Mouse (Mus musculus): Measurements from ENCODE around the gene Acot8. TPM values are rescaled to one million over a fixed set of nuclear protein-coding genes. Genes with fewer than 3 reads are reported as not detected.

Acot8 gene
- polyA plus RNA-seq, 1 experiment from 2014 or later = 20.3 TPM

DNA sequence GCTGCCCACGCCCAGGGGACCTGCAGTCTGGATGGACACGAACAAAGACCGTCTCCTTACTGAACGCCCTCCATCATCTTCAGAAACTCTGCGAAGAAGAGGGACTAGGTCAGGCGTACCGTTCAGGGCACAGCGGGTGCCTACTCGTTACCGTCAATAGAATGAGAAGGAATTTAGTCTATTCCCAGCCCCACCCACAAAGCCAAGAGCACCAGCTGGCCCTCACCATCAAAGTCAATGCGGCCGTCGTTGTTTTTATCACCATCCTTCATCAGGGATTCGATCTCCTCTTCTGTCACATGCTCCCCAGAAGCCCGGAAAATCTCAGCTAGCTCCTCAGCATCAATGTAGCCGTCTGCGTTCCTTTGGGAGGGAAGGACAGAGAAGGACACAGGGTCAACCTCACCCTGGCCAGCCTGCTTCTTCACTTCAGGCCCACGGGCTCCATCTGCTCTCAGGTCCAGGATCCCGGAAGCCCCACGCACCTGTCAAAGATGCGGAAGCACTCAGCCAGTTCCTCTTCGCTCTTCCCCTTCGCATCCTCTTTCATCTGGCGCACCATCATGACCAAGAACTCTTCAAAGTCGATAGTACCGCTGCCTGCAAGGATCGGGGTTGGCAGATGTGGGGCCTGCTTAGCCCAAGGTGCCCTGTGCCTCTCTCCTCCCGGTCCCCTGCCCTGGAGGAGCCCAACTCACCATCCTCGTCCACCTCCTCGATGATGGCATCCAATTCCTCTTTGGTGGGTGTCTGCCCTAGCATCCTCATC is 27.3 kb downstream of the Acot8 start:
- Histone ChIP-seq H3K4me2 (no peak overlapping the region), H3K36me3 (no peaks in the 10 kb centered on the region), H3K27me3 (no peaks in the 10 kb centered on the region), H3K9me3 (no peaks in the 10 kb centered on the region), H3K4me1 (replicated peaks) (no peaks in the 10 kb centered on the region), H3K27ac (replicated peaks) (no peak overlapping the region), H3K4me3 (no peak overlapping the region), H3K9ac (no peak overlapping the region)
- WGBS = 84% methylated on average over 30 of the region's 30 CpGs
- no peak for ATAC-seq (ENCODE audit: low read depth)

- H3K4me1 ChIP-seq (replicated peaks) = peaks cover 5% of the 10 kb centered on the region
- no peak overlapping the region for H3K9ac ChIP-seq
- no peak overlapping the region for H3K4me3 ChIP-seq
- no peaks in the 10 kb centered on the region for H3K27me3 ChIP-seq
- no peak overlapping the region for H3K4me2 ChIP-seq
- no peaks in the 10 kb centered on the region for H3K36me3 ChIP-seq
- ATAC-seq (ENCODE audit: low read depth) = no peak
- WGBS = 63% methylated on average over 17 of the region's 17 CpGs
- no peak overlapping the region for H3K27ac ChIP-seq (replicated peaks)
- no peaks in the 10 kb centered on the region for H3K9me3 ChIP-seq
Observed at GRCm38 (mm10) chr2:164776801-164777200, 27.9 kb downstream of the Acot8 start.

GRCm38 (mm10) chr2:164776130-164776529 is 28.6 kb downstream of the Acot8 start:
- no peak for ATAC-seq (ENCODE audit: low read depth)
- Histone ChIP-seq H3K36me3 (no peaks in the 10 kb centered on the region), H3K4me2 (no peak overlapping the region), H3K27me3 (no peaks in the 10 kb centered on the region), H3K27ac (replicated peaks) (no peak overlapping the region), H3K4me1 (replicated peaks) (peaks cover 12% of the 10 kb centered on the region), H3K9me3 (no peaks in the 10 kb centered on the region), H3K4me3 (no peak overlapping the region), H3K9ac (no peak overlapping the region)
- WGBS = 92% methylated on average over 6 of the region's 6 CpGs

- Histone ChIP-seq H3K36me3 (no peaks in the 10 kb centered on the region), H3K27ac (replicated peaks) (no peak overlapping the region), H3K9me3 (no peaks in the 10 kb centered on the region), H3K9ac (no peak overlapping the region), H3K4me3 (no peak overlapping the region), H3K4me1 (replicated peaks) (peaks cover 26% of the 10 kb centered on the region), H3K4me2 (no peak overlapping the region), H3K27me3 (no peaks in the 10 kb centered on the region)
- 86% methylated on average over 5 of the region's 5 CpGs for WGBS
- ATAC-seq (ENCODE audit: low read depth) = no peak
Observed at GRCm38 (mm10) chr2:164773989-164774364, 30.7 kb downstream of the Acot8 start.

DNA sequence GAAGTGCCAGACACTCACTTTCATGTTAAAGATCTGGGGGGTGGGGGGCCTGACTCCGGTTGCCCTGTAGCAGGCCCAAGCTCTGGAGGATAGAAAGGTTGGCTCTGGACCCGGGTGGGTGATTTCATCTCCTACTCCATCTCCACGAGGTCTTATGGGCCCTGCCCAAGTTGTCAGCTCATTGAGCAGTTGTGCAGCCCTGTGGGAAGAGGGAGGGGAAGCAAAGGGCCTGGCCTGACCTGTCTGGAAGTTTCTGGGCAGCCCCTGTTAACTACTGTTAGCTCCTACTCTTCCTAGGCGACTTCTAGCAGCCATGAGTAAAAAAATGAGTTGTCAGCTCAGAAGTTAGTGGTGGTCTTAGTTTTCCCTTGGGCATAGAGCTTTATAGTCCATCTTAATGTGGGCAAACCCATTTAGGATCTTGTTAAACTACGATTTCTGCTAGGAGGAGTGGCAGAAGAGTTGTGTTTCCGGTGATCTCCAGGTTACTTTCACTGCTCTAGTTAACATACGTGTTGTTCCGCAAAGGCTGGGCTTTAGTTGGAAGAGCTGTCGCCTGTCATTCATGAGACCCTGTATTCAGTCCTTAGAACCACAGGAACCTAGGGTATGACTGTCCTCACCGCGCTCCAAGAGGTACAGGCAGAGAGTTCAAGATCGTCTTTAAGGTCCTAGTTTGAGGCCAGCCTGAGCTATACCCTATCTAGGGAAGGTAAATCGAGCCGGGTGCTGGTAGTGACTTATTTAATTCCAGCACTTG is 31.3 kb downstream of the Acot8 start:
- peaks cover under 1% of the 10 kb centered on the region; the same call in 1 of the 2 replicates for H3K36me3 ChIP-seq
- H3K9me3 ChIP-seq = no peaks in the 10 kb centered on the region
- H3K9ac ChIP-seq = no peak overlapping the region
- H3K4me2 ChIP-seq = no peak overlapping the region
- ATAC-seq (ENCODE audit: low read depth) = no peak
- peaks cover 26% of the 10 kb centered on the region for H3K4me1 ChIP-seq (replicated peaks)
- H3K27me3 ChIP-seq = no peaks in the 10 kb centered on the region
- H3K4me3 ChIP-seq = no peak overlapping the region
- H3K27ac ChIP-seq (replicated peaks) = no peak overlapping the region
- 77% methylated on average over 14 of the region's 14 CpGs for WGBS

DNA sequence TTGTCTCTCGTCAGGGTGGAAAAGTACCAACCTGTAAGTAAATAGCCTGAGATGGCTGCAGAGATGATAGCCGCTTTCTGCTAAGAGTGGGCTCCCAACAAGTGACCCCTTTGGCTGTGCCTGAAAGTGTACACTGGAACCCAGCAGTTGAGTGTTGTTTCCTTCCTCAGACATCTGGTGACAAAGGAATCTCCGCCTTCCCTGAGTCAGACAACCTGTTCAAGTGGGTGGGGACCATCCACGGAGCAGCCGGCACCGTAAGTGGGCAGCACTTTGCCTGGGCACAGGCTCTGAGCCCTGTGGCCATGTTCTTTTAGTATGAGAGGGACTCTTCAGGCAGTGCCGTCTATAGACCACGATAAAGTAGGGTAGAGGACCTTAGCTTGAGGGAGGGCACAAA is 33.6 kb downstream of the Acot8 start:
- peaks cover 26% of the 10 kb centered on the region for H3K4me1 ChIP-seq (replicated peaks)
- peak overlapping the region; percentile 70; the same call in 1 of the 2 replicates for H3K9ac ChIP-seq
- H3K4me2 ChIP-seq = peak overlapping the region; percentile 97
- 83% methylated on average over 8 of the region's 8 CpGs for WGBS
- ATAC-seq (ENCODE audit: low read depth) = no peak
- H3K27ac ChIP-seq (replicated peaks) = no peak overlapping the region
- H3K36me3 ChIP-seq = peaks cover 24% of the 10 kb centered on the region
- H3K9me3 ChIP-seq = no peaks in the 10 kb centered on the region
- H3K27me3 ChIP-seq = no peaks in the 10 kb centered on the region
- H3K4me3 ChIP-seq = peak overlapping the region; percentile 67

- ATAC-seq (ENCODE audit: low read depth) = peak; percentile 3; the same call in 1 of the 2 replicates
Observed at GRCm38 (mm10) chr2:164770279-164770678, 34.4 kb downstream of the Acot8 start.

DNA sequence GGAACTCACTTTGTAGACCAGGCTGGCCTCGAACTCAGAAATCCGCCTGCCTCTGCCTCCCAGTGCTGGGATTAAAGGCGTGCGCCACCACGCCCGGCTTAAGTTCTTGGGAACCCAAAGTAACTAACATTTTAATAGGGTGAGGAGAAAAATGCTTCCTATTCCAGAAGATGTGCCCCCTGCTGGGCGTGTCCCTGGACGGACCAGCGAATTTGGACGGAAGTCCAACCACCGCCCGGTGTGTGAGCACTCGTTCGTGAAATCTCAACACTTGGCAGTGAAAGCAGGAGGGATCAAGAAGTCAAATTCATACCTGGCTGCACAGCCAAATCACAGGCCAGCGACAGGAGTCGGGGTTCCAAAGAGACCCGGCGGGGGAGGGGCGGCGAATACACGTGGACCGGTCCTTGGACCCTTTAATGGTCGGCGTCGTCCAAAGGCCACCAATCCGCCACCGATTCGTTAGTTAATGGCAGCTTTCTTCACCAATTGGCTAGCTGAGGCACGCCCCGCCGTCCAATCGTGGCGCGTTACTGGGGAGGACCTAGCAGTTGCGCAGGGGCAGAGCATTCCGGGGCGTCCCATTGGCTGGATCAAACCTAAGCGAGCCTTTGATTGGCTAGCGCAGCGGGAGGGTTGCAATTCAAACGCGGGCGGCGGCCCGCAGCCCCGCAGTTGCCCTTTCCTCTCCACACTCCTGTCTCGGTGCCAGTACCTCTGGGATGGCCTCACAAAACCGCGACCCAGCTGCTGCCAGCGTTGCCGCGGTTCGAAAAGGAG is 35.2 kb downstream of the Acot8 start, which contains the start of gene Ube2c:
Ube2c (plus strand) TSS at position 641 of the 780 bp plus-strand sequence.
- peaks cover 39% of the 10 kb centered on the region for H3K36me3 ChIP-seq
- 2% methylated on average over 53 of the region's 53 CpGs for WGBS
- H3K9me3 ChIP-seq = no peaks in the 10 kb centered on the region
- H3K4me2 ChIP-seq = peak within 1 kb of the TSS; percentile 97
- H3K9ac ChIP-seq = peak within 1 kb of the TSS; percentile 70
- 0 out of 2 replicates have a peak within 1 kb of the TSS, but pooled peaks have one; percentile 28 for H3K27ac ChIP-seq (replicated peaks)
- H3K27me3 ChIP-seq = no peaks in the 10 kb centered on the region
- ATAC-seq (ENCODE audit: low read depth) = peak; percentile 100
- H3K4me1 ChIP-seq (replicated peaks) = peaks cover 26% of the 10 kb centered on the region
- peak within 1 kb of the TSS; percentile 67 for H3K4me3 ChIP-seq

More at GRCm38 (mm10) chr2:164770279-164770678, 34.4 kb downstream of the Acot8 start:
- H3K36me3 ChIP-seq = peaks cover 32% of the 10 kb centered on the region
- H3K4me2 ChIP-seq = peak overlapping the region; percentile 97
- WGBS = 4% methylated on average over 15 of the region's 15 CpGs
- peaks cover 26% of the 10 kb centered on the region for H3K4me1 ChIP-seq (replicated peaks)
- peak overlapping the region; percentile 70 for H3K9ac ChIP-seq
- no peak overlapping the region for H3K27ac ChIP-seq (replicated peaks)
- H3K4me3 ChIP-seq = peak overlapping the region; percentile 67
- no peaks in the 10 kb centered on the region for H3K9me3 ChIP-seq
- H3K27me3 ChIP-seq = no peaks in the 10 kb centered on the region

DNA sequence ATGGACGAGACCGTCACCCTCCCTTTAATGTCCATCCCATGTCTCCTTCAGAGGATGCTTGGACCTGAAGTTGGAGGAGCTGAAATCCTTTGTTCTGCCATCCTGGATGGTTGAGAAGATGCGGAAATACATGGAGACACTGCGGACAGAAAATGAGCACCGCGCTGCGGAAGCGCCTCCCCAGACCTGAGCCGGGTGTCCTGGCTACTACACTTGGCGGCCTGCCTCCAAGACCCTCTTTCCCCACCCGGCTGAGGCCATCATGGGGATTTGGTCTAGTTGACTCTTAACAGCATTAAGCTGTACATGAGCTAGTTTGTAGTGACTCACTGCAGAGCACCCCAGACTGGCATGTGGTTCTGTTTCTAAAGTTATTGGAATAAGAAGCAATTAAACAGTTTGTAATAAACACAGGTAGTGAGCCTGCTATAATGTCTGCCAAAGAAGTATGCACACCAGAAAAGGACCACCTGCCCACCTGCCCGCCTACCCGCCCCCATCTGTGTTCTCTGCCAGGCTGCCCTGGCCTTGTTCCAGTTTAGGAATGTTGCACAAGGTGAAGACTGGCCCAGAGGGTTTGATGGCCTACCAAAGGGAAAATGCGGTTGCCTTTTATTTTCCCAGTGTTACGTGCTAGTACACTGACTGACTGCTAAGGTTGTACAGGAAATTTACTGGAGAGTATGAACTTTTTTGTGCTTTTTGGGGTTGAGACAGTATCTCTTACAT is 36.7 kb downstream of the Acot8 start:
- H3K27ac ChIP-seq (replicated peaks) = no peak overlapping the region
- H3K4me3 ChIP-seq = no peak overlapping the region
- peaks cover 26% of the 10 kb centered on the region for H3K4me1 ChIP-seq (replicated peaks)
- peaks cover 48% of the 10 kb centered on the region for H3K36me3 ChIP-seq
- H3K9ac ChIP-seq = no peak overlapping the region
- 96% methylated on average over 15 of the region's 15 CpGs for WGBS
- H3K27me3 ChIP-seq = no peaks in the 10 kb centered on the region
- H3K4me2 ChIP-seq = no peak overlapping the region
- H3K9me3 ChIP-seq = no peaks in the 10 kb centered on the region
- ATAC-seq (ENCODE audit: low read depth) = no peak

GRCm38 (mm10) chr2:164765841-164766240 is 38.8 kb downstream of the Acot8 start:
- Histone ChIP-seq H3K9me3 (no peaks in the 10 kb centered on the region), H3K36me3 (peaks cover 70% of the 10 kb centered on the region), H3K27me3 (no peaks in the 10 kb centered on the region), H3K4me2 (no peak overlapping the region), H3K4me3 (no peak overlapping the region), H3K27ac (replicated peaks) (no peak overlapping the region), H3K4me1 (replicated peaks) (peaks cover 11% of the 10 kb centered on the region), H3K9ac (no peak overlapping the region)
- 81% methylated on average over 3 of the region's 3 CpGs for WGBS
- ATAC-seq (ENCODE audit: low read depth) = no peak

DNA sequence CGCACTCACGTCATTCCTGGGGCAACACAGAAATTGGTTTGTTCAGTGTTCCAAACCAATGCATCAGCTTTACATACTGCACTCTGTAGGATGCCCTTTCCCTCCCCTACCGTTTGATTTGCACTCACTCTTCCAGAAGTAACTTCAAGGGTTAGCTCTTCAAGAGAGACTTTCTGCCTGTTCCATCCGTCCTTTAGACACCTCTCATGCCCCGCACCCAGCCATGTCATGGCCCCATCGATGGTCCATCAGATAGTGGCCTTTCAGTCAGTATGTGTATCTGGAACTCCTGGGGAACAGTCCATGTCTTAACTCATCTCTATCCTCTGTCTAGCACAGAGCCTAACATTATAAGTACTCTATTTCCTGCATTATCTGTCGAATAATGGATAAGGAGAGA is 42.1 kb downstream of the Acot8 start:
- Histone ChIP-seq H3K9ac (no peak overlapping the region), H3K4me2 (no peak overlapping the region), H3K4me3 (no peak overlapping the region), H3K36me3 (peaks cover 93% of the 10 kb centered on the region), H3K4me1 (replicated peaks) (no peaks in the 10 kb centered on the region), H3K27me3 (no peaks in the 10 kb centered on the region), H3K9me3 (no peaks in the 10 kb centered on the region), H3K27ac (replicated peaks) (no peak overlapping the region)
- no peak for ATAC-seq (ENCODE audit: low read depth)
- 91% methylated on average over 7 of the region's 7 CpGs for WGBS

All from neural tube, embryonic 13.5 days (tissue).